Mouse (Mus musculus): ENCODE measurements at regions not wholly inside any gene's neighbourhood (a gene's known extent, or its start where the extent isn't known, plus 50 kb on each side); places are given as distances from the start of the nearest gene placed in this dataset.

GRCm38 (mm10) chr2:128325097-128325421, 199.2 kb downstream of the Bcl2l11 start:
- no peak for TF ChIP-seq CTCF (IDR thresholded peaks at IDR 0.05; ENCODE audit: control insufficient read depth, insufficient read depth, insufficient replicate concordance, low read depth, low read length)
- no peak for TF ChIP-seq POLR2A (IDR thresholded peaks at IDR 0.05; ENCODE audit: control insufficient read depth, low read depth, low read length)
